Mouse (Mus musculus) spleen, embryonic (tissue): ENCODE data around the gene Lamc2.

Experiments used
- CTCF ChIA-PET: fragments of 350-600 bp; sonication (Branson Sonifier 250); formaldehyde crosslinking; loops from one replicate; lab custom pipeline; 2022; lab: Charles Lee

Gene Lamc2

GRCm38 (mm10) chr1:153180586-153181289 is 5.5 kb downstream of the Lamc2 start:
- CTCF ChIA-PET = no interaction called here

GRCm38 (mm10) chr1:153180160-153180559 is 6.1 kb downstream of the Lamc2 start:
- CTCF ChIA-PET = no interaction called here

GRCm38 (mm10) chr1:153174801-153175200 is 11.4 kb downstream of the Lamc2 start:
- CTCF ChIA-PET = no interaction called here

GRCm38 (mm10) chr1:153173276-153173675 is 13.0 kb downstream of the Lamc2 start:
- CTCF ChIA-PET = no interaction called here

- CTCF ChIA-PET = no interaction called here
Measured at GRCm38 (mm10) chr1:153172291-153172731, 13.9 kb downstream of the Lamc2 start.

DNA sequence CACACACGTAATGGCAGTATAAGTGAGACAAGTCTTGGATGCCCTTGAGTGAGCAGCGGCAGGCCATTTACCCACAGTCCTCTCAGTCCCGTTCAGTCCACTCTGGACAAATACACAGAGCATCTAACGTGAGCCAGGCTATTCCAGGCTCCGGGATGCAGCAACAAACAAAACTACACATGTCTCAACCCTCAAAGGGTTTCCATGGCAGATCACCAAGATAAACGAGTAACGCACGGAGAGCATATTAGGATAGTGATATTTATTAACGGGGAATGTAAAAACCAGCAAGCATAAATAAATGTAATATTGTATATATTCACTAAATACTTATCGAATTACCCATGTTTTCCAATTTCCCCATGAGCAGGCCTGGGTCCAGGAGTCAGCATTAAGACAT is 15.2 kb downstream of the Lamc2 start:
- CTCF ChIA-PET = no interaction called here

- CTCF ChIA-PET = no interaction called here
Measured at GRCm38 (mm10) chr1:153168293-153168692, 18.0 kb downstream of the Lamc2 start.

- CTCF ChIA-PET = interaction anchor here (0.7 kb wide), 1 partner anchor 185 kb away, joined by 9 read pairs; no protein-coding TSS in a partner anchor
Measured at GRCm38 (mm10) chr1:153163831-153164230, 22.4 kb downstream of the Lamc2 start.

DNA sequence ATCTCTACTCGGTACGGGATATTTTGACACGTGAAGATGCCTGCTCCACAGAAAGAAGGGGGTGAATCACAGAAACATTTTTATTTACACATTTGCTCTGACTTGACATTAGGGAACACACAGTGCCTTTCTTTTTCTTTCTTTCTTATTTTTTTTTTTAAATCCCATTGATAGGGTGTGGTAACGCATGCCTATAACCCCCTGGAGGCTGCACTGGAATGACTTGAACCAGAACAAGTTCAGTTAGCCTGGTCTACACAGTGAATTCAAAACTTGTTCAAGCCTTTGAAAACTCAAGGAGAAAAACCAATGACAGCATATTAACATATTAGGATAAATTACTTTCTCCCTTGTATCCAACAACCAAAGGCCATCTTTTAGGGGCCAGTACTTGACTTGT is 27.1 kb downstream of the Lamc2 start:
- CTCF ChIA-PET = no interaction called here

- CTCF ChIA-PET = interaction anchor here (0.6 kb wide), 1 partner anchor 89 kb away, joined by 3 read pairs; no protein-coding TSS in a partner anchor
Measured at GRCm38 (mm10) chr1:153157021-153157623, 29.1 kb downstream of the Lamc2 start.

GRCm38 (mm10) chr1:153155364-153155763 is 30.9 kb downstream of the Lamc2 start:
- CTCF ChIA-PET = no interaction called here

- CTCF ChIA-PET = no interaction called here
Measured at GRCm38 (mm10) chr1:153153619-153154137, 32.6 kb downstream of the Lamc2 start.

GRCm38 (mm10) chr1:153152594-153152993 is 33.7 kb downstream of the Lamc2 start:
- CTCF ChIA-PET = no interaction called here

DNA sequence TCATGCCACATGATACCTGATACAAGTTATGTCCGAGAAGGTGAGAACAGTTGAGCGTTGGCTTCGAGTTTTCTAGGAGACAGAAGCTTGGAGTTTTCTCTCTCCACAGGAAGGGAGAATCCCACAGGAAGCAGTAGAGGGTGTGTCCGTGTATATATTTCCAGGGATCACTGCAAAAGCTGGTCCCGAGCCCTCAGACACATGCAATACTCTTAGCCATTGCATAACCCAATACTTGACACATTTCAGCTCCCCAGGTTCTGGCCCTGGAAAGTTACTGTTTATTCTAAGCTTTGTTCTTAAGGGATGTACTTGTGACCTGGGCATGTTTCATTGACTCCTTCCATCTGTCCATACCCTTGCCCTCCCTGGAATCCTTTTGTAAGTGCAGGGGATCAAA is 40.5 kb downstream of the Lamc2 start:
- CTCF ChIA-PET = no interaction called here

- CTCF ChIA-PET = no interaction called here
Measured at GRCm38 (mm10) chr1:153144021-153144420, 42.2 kb downstream of the Lamc2 start.

GRCm38 (mm10) chr1:153140747-153141228 is 45.5 kb downstream of the Lamc2 start:
- CTCF ChIA-PET = no interaction called here

GRCm38 (mm10) chr1:153140265-153140664 is 46.0 kb downstream of the Lamc2 start:
- CTCF ChIA-PET = no interaction called here

- CTCF ChIA-PET = no interaction called here
Measured at GRCm38 (mm10) chr1:153139635-153140034, 46.6 kb downstream of the Lamc2 start.

DNA sequence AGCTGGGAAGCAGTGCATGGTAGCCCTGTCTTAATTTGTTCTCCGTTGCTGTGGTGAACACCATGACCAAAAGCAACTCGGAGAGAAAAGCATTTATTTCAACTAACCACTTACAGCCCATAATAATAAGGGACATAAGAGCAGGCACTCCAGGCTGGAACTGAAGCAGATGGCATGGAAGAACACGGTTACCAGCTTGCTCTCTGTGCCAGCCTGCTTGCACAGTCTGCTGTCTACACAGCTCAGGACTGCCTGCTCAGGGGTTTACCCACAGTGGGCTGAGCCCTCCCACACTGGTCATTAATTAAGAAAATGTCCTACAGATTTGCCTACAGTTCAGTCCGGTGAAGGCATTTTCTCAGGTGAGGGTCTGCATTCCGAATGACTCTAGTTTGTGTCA is 47.8 kb downstream of the Lamc2 start:
- CTCF ChIA-PET = no interaction called here

DNA sequence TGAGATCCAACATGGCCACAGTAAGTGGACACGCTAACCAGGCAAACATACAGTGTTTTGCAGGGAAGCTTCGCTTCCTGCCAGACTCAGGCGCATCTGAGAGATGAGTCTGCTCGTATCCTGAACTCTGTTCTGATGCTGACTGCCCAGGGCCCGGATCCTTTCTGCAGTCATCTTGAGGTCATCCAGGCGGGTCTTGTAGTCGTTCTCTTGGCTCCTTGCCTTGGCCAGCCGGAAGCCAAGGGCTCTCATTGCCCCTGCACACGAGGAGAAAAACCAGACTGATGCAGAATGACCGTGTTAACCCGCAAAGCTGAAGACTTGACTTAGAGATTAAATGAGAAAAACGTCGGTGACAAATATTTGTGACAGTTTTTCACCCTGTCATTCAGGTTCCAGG is 49.6 kb downstream of the Lamc2 start:
- CTCF ChIA-PET = no interaction called here

DNA sequence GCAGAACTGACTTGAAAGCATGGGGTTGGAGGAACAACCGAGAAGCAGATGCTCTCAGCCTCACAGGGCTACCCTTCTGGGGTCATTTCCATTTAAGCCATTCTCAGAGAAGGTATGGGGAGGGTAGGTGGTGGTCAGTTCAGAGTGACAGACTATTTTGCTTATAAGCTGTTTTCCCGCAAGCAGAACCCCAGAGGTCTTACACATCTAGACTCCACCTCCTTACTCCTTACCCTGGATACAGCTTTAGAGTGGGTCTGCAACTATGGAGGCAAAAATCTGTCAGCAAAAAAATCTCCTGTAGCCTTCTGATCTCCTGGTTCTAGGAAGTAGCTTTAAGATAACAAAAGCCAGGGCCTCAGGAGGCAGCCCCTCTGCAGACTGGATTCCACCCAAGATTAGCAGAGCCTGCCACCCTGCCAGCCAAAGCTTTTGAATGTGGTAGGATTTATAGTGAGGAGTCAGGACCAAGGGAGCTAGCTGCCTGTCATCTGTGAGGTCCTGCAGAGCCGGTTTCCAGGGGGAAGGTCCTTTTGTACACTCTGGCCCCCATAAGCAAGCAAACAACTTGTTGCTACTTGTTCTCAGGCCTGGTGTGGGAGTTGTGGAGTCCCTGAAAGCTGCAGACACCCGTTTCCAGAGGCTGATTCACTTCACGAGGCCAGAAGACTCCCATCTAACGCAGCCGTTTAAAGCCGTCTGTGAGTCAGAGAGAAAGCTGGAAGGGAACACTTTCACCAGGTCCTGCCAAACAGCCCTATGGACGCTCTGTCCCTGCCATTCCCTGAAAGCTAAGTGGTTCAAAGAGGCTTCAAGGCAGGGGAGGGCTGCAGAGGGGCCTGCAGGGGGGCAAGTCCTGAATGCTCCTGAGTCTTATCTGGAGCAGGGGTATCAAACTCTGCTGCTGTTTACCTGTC is 52.1 kb downstream of the Lamc2 start:
- CTCF ChIA-PET = no interaction called here
